Mouse (Mus musculus): ENCODE data around the gene Pate2.

DNA sequence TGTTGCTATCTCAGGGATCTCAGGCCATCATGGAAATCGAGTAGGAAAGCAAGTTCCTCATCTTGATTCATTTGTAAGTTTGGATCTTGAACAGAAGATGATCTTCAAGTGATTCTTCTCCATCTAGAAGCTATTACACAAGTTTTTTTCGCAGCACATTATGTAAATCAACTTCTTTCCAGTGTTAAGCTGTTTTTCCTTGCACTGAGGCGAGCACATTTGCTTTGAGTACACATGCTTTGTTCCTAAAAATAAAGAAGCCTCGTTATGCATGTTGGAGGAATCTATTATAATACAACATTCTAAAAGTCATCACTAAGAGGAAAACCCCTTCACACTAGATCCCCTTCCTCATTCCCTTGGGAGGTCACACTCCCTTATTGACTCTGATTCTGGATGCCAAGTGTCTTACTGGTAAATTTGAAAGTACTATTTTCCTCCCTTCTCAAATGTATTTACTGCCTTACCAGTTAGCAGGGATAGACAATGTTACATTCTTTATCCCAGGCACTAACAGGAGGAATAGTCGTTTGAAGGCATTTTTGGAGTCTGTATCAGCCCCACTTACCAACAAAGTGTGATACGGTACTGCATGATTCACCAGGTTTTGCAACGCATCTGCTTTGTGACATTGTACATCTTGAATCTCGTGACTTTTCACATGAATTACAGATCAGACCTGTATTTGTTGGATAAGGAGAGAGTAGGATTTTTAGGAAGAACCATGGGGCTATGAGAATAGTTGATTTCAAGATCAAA, 37.7 kb downstream of the Pate2 start:
- TF ChIP-seq POLR2A (IDR thresholded peaks at IDR 0.05; ENCODE audit: borderline replicate concordance, insufficient read depth, low read length) (no peak), CTCF (IDR thresholded peaks at IDR 0.05; ENCODE audit: borderline replicate concordance, insufficient read depth, low read depth, low read length) (no peak)

Data from cerebellum, adult 2 months (tissue).